Mouse (Mus musculus) MEL (cell line): ENCODE measurements around the gene Cux1. TPM values are rescaled to one million over a fixed set of nuclear protein-coding genes. Genes with fewer than 3 reads are reported as not detected.

Source experiments
- DNase-seq: peaks from one replicate; pipeline ENCODE4 v3.0.0; 2011; ENCODE audit warnings: low read depth, low spot score
- H3K27ac ChIP-seq: 2 replicates; pipeline ENCODE4 v1.5.1; 2012; ENCODE audit warnings: low read depth, mild to moderate bottlenecking, control low read depth, low read length, moderate library complexity; ENCODE audit not compliant: control insufficient read depth
- H3K27me3 ChIP-seq, 2 experiments: fragments of 150-350 bp in 1 of 2; sonication (generic) in 1 of 2; 2 replicates each; pipeline ENCODE4 v1.6.1; 2012; ENCODE audit warnings: low read length in 2 of 2, mild to moderate bottlenecking in 2 of 2, improper control_type of control experiment in 1 of 2, moderate library complexity in 1 of 2; ENCODE audit not compliant: insufficient read depth in 2 of 2, control insufficient read depth in 1 of 2
- H3K36me3 ChIP-seq, 2 experiments: 2 replicates each; pipeline ENCODE4 v1.6.1; 2012 to 2014; ENCODE audit warnings: low read length in 2 of 2, improper control_type of control experiment in 1 of 2, inconsistent platforms in 1 of 2, mild to moderate bottlenecking in 1 of 2; ENCODE audit not compliant: insufficient read depth in 2 of 2, control insufficient read depth in 1 of 2
- H3K4me1 ChIP-seq, 2 experiments: fragments of 150-350 bp in 1 of 2; sonication (generic) in 1 of 2; 2 replicates each; pipeline ENCODE4 v1.6.1; 2012; ENCODE audit warnings: low read length in 2 of 2, improper control_type of control experiment in 1 of 2, mild to moderate bottlenecking in 1 of 2; ENCODE audit not compliant: insufficient read depth in 2 of 2, control insufficient read depth in 1 of 2
- H3K4me3 ChIP-seq, 2 experiments: fragments of 150-350 bp in 1 of 2; sonication (generic) in 1 of 2; 2 replicates each; pipeline ENCODE4 v1.5.1; 2012; ENCODE audit warnings: low read depth in 2 of 2, low read length in 2 of 2, mild to moderate bottlenecking in 2 of 2, moderate library complexity in 2 of 2, control low read depth in 1 of 2, improper control_type of control experiment in 1 of 2; ENCODE audit not compliant: control insufficient read depth in 1 of 2, insufficient read depth in 1 of 2
- H3K79me2 ChIP-seq: 2 replicates; pipeline ENCODE4 v1.6.1; 2012; ENCODE audit warnings: mild to moderate bottlenecking, low read length, moderate library complexity; ENCODE audit not compliant: control insufficient read depth, poor library complexity, insufficient read depth
- H3K9ac ChIP-seq: 2 replicates; pipeline ENCODE4 v1.6.1; 2012; ENCODE audit warnings: low read depth, mild to moderate bottlenecking, control low read depth, low read length, moderate library complexity; ENCODE audit not compliant: control insufficient read depth, poor library complexity, severe bottlenecking
- H3K9me3 ChIP-seq: fragments of 150-350 bp; sonication (generic); replicated peaks from 2 replicates; pipeline ENCODE4 v1.6.1; 2012; ENCODE audit warnings: mild to moderate bottlenecking, low read length, improper control_type of control experiment, moderate library complexity; ENCODE audit not compliant: insufficient read depth
- BHLHE40 ChIP-seq: IDR thresholded peaks from 2 replicates; pipeline ENCODE4 v1.6.1; 2012; ENCODE audit warnings: low read depth, mild to moderate bottlenecking, inconsistent platforms, low read length, improper control_type of control experiment, borderline replicate concordance
- CHD1 ChIP-seq: IDR thresholded peaks from 2 replicates; pipeline ENCODE4 v1.6.1; 2012; ENCODE audit warnings: low read depth, mild to moderate bottlenecking, inconsistent platforms, low read length, improper control_type of control experiment
- CHD2 ChIP-seq: IDR thresholded peaks from 2 replicates; pipeline ENCODE4 v1.6.1; 2011; ENCODE audit warnings: low read length, improper control_type of control experiment
- CTCF ChIP-seq, 3 experiments: IDR thresholded peaks in 2 of 3; conservative IDR thresholded peaks in 1 of 3; 2 replicates each; pipeline ENCODE4 v1.5.1; 2011 to 2012; ENCODE audit warnings: low read length in 3 of 3, low read depth in 2 of 3, mild to moderate bottlenecking in 2 of 3, improper control_type of control experiment in 1 of 3, inconsistent platforms in 1 of 3, mixed read lengths in 1 of 3, moderate library complexity in 1 of 3; ENCODE audit not compliant: control insufficient read depth in 1 of 3, insufficient read depth in 1 of 3, poor library complexity in 1 of 3, severe bottlenecking in 1 of 3
- E2F4 ChIP-seq: IDR thresholded peaks from 2 replicates; pipeline ENCODE4 v1.6.1; 2011; ENCODE audit warnings: low read depth, low read length, improper control_type of control experiment, borderline replicate concordance
- EP300 ChIP-seq, 2 experiments: IDR thresholded peaks; 2 replicates each; pipeline ENCODE4 v1.6.1; 2011; ENCODE audit warnings: improper control_type of control experiment in 2 of 2, low read length in 2 of 2, low read depth in 1 of 2, mild to moderate bottlenecking in 1 of 2
- ETS1 ChIP-seq: IDR thresholded peaks from 2 replicates; pipeline ENCODE4 v1.6.1; 2012; ENCODE audit warnings: low read depth, mild to moderate bottlenecking, inconsistent platforms, low read length, improper control_type of control experiment, moderate library complexity
- GATA1 ChIP-seq: IDR thresholded peaks from 2 replicates; pipeline ENCODE4 v1.6.1; 2011; ENCODE audit warnings: low read depth, low read length, improper control_type of control experiment
- HCFC1 ChIP-seq: IDR thresholded peaks from 2 replicates; pipeline ENCODE4 v1.6.1; 2012; ENCODE audit warnings: low read depth, mild to moderate bottlenecking, inconsistent platforms, low read length, improper control_type of control experiment, moderate library complexity
- JUND ChIP-seq: IDR thresholded peaks from 2 replicates; pipeline ENCODE4 v1.6.1; 2011; ENCODE audit warnings: low read depth, mild to moderate bottlenecking, improper control_type of control experiment, low read length
- KAT2A ChIP-seq: conservative IDR thresholded peaks from 2 replicates; pipeline ENCODE4 v1.6.1; 2012; ENCODE audit warnings: low read depth, low read length, improper control_type of control experiment, inconsistent platforms
- MAX ChIP-seq: IDR thresholded peaks from 2 replicates; pipeline ENCODE4 v1.6.1; 2011; ENCODE audit warnings: low read length, improper control_type of control experiment
- MXI1 ChIP-seq: IDR thresholded peaks from 2 replicates; pipeline ENCODE4 v1.6.1; 2011; ENCODE audit warnings: mild to moderate bottlenecking, low read depth, low read length, improper control_type of control experiment
- MYB ChIP-seq: IDR thresholded peaks from 2 replicates; pipeline ENCODE4 v1.6.1; 2011; ENCODE audit warnings: mild to moderate bottlenecking, low read depth, low read length, improper control_type of control experiment
- NELFE ChIP-seq: IDR thresholded peaks from 2 replicates; pipeline ENCODE4 v1.6.1; 2011; ENCODE audit warnings: low read depth, low read length, improper control_type of control experiment
- NRF1 ChIP-seq: IDR thresholded peaks from 2 replicates; pipeline ENCODE4 v1.6.1; 2014; ENCODE audit warnings: low read depth, mild to moderate bottlenecking, inconsistent platforms, low read length, improper control_type of control experiment, moderate library complexity; ENCODE audit not compliant: poor library complexity, insufficient read depth, severe bottlenecking
- POLR2A ChIP-seq, 2 experiments: IDR thresholded peaks; 2 replicates each; pipeline ENCODE4 v1.6.1; 2011 to 2012; ENCODE audit warnings: low read length in 2 of 2, mild to moderate bottlenecking in 2 of 2, control low read depth in 1 of 2, improper control_type of control experiment in 1 of 2, low read depth in 1 of 2, moderate library complexity in 1 of 2; ENCODE audit not compliant: control insufficient read depth in 1 of 2, insufficient read depth in 1 of 2, poor library complexity in 1 of 2
- POLR2AphosphoS2 ChIP-seq: IDR thresholded peaks from 2 replicates; pipeline ENCODE4 v1.6.1; 2011; ENCODE audit warnings: low read length, improper control_type of control experiment
- POLR2AphosphoS5 ChIP-seq: IDR thresholded peaks from 2 replicates; pipeline ENCODE4 v1.6.1; 2012; ENCODE audit warnings: low read depth, borderline replicate concordance, mild to moderate bottlenecking, inconsistent platforms, low read length, moderate library complexity, mixed read lengths
- RAD21 ChIP-seq: IDR thresholded peaks from 2 replicates; pipeline ENCODE4 v1.6.1; 2011; ENCODE audit warnings: mild to moderate bottlenecking, low read depth, low read length, improper control_type of control experiment
- SIN3A ChIP-seq: IDR thresholded peaks from 2 replicates; pipeline ENCODE4 v1.6.1; 2012; ENCODE audit warnings: low read length, improper control_type of control experiment, inconsistent platforms
- TAL1 ChIP-seq: IDR thresholded peaks from 2 replicates; pipeline ENCODE4 v1.6.1; 2012; ENCODE audit warnings: mild to moderate bottlenecking, inconsistent platforms, low read length, moderate library complexity, mixed read lengths
- TBP ChIP-seq: IDR thresholded peaks from 2 replicates; pipeline ENCODE4 v1.8.0; 2011; ENCODE audit warnings: low read depth, low read length, improper control_type of control experiment
- UBTF ChIP-seq: IDR thresholded peaks from 2 replicates; pipeline ENCODE4 v1.6.1; 2012; ENCODE audit warnings: low read depth, mild to moderate bottlenecking, inconsistent platforms, low read length, improper control_type of control experiment, moderate library complexity, borderline replicate concordance; ENCODE audit not compliant: insufficient read depth
- USF2 ChIP-seq, 2 experiments: IDR thresholded peaks; 2 replicates each; pipeline ENCODE4 v1.6.1; 2011 to 2012; ENCODE audit warnings: improper control_type of control experiment in 2 of 2, low read length in 2 of 2, borderline replicate concordance in 1 of 2, inconsistent platforms in 1 of 2, low read depth in 1 of 2, mild to moderate bottlenecking in 1 of 2; ENCODE audit not compliant: insufficient read depth in 1 of 2
- ZC3H11A ChIP-seq: IDR thresholded peaks from 2 replicates; pipeline ENCODE4 v1.6.1; 2012; ENCODE audit warnings: low read depth, mild to moderate bottlenecking, inconsistent platforms, low read length, improper control_type of control experiment
- ZMIZ1 ChIP-seq: IDR thresholded peaks from 2 replicates; pipeline ENCODE4 v1.6.1; 2012; ENCODE audit warnings: low read depth, mild to moderate bottlenecking, inconsistent platforms, low read length, improper control_type of control experiment, moderate library complexity
- polyA plus RNA-seq, 2 experiments: library from polyadenylated mRNA; stranded (reverse) in 1 of 2; unstranded in 1 of 2; fragments of >175 nt in 1 of 2; fragments of >200 nt in 1 of 2; gene quantifications; 2 replicates each; pipeline versions ENCODE4 v1.2.1 to v1.2.4; 2012; ENCODE audit warnings: low replicate concordance in 2 of 2, low read depth in 1 of 2; ENCODE audit not compliant: insufficient read length in 2 of 2, insufficient read depth in 1 of 2, missing spikeins in 1 of 2
- total RNA-seq: library from RNA; depleted of rRNA; stranded (reverse); fragments of 300-350 nt; gene quantifications from 2 replicates; pipeline ENCODE4 v1.2.3, GENCODE M21; 2012

Gene Cux1
- total and polyA plus RNA-seq, 3 experiments = 71.1 to 104 TPM; not detected in 1

GRCm38 (mm10) chr5:136306254-136306653 is 261.0 kb downstream of the Cux1 start:
- TF ChIP-seq E2F4 = no peak
- TF ChIP-seq RAD21 = no peak
- TF ChIP-seq CHD2 = no peak
- TF ChIP-seq CHD1 = no peak
- no peak for TF ChIP-seq ETS1
- no peak for TF ChIP-seq MXI1
- TF ChIP-seq UBTF = no peak
- no peak for TF ChIP-seq USF2 (IDR thresholded peaks at IDR 0.05; ENCODE audit: borderline replicate concordance in 1 of 2, insufficient read depth in 1 of 2, low read depth in 1 of 2, low read length in 2 of 2)
- TF ChIP-seq TBP = no peak
- TF ChIP-seq EP300 (IDR thresholded peaks at IDR 0.05; ENCODE audit: low read depth in 1 of 2, low read length in 2 of 2) = no peak
- TF ChIP-seq KAT2A = no peak
- no peak for TF ChIP-seq NRF1
- TF ChIP-seq CTCF (IDR thresholded peaks at IDR 0.05 in 2 of 3, conservative IDR thresholded peaks at IDR 0.05 in 1 of 3; ENCODE audit: control insufficient read depth in 1 of 3, insufficient read depth in 1 of 3, low read depth in 2 of 3, low read length in 3 of 3, poor library complexity in 1 of 3, severe bottlenecking in 1 of 3) = no peak
- TF ChIP-seq ZMIZ1 = no peak
- no peak for TF ChIP-seq NELFE
- no peak for TF ChIP-seq JUND
- TF ChIP-seq ZC3H11A = no peak
- TF ChIP-seq SIN3A = no peak
- Histone ChIP-seq H3K4me1 (no peaks in the 10 kb centered on the region), H3K9ac (no peak overlapping the region), H3K79me2 (no peaks in the 10 kb centered on the region), H3K27ac (no peak overlapping the region), H3K9me3 (no peaks in the 10 kb centered on the region), H3K36me3 (peaks cover 0 to 28% of the 10 kb centered on the region in 2 experiments; a peak in 2 of 4 replicates), H3K4me3 (no peak overlapping the region), H3K27me3 (no peaks in the 10 kb centered on the region)
- no peak for DNase-seq

- no peak for DNase-seq
- peaks cover 0 to 25% of the 10 kb centered on the region in 2 experiments; a peak in 2 of 4 replicates for H3K36me3 ChIP-seq
Measured at GRCm38 (mm10) chr5:136303409-136303983, 263.8 kb downstream of the Cux1 start.

More at GRCm38 (mm10) chr5:136303409-136303983, 263.8 kb downstream of the Cux1 start:
- no peaks in the 10 kb centered on the region for H3K4me1 ChIP-seq
- H3K27me3 ChIP-seq = no peaks in the 10 kb centered on the region
- no peaks in the 10 kb centered on the region for H3K79me2 ChIP-seq
- no peak overlapping the region for H3K27ac ChIP-seq
- H3K9me3 ChIP-seq = no peaks in the 10 kb centered on the region
- H3K4me3 ChIP-seq = no peak overlapping the region
- TF ChIP-seq SIN3A (no peak), MYB (no peak), POLR2AphosphoS5 (no peak), GATA1 (no peak), TAL1 (no peak), NRF1 (no peak), BHLHE40 (no peak), POLR2AphosphoS2 (no peak), NELFE (no peak), POLR2A (IDR thresholded peaks at IDR 0.05; ENCODE audit: control insufficient read depth in 1 of 2, insufficient read depth in 1 of 2, low read depth in 1 of 2, low read length in 2 of 2, poor library complexity in 1 of 2) (no peak), ZC3H11A (no peak), CTCF (IDR thresholded peaks at IDR 0.05 in 2 of 3, conservative IDR thresholded peaks at IDR 0.05 in 1 of 3; ENCODE audit: control insufficient read depth in 1 of 3, insufficient read depth in 1 of 3, low read depth in 2 of 3, low read length in 3 of 3, poor library complexity in 1 of 3, severe bottlenecking in 1 of 3) (no peak), HCFC1 (no peak), E2F4 (no peak), JUND (no peak), ETS1 (no peak), UBTF (no peak), MAX (no peak), CHD1 (no peak), RAD21 (no peak)
- H3K9ac ChIP-seq = no peak overlapping the region
